Mouse (Mus musculus) myocyte (in vitro differentiated cells): ENCODE results near the gene Med15. TPM values are rescaled to one million over a fixed set of nuclear protein-coding genes. Genes with fewer than 3 reads are reported as not detected.

Experiments used
- H3K27me3 ChIP-seq: one replicate; pipeline ENCODE4 v1.6.1; 2011; ENCODE audit not compliant: control insufficient read depth, insufficient read depth, insufficient read length
- H3K36me3 ChIP-seq: one replicate; pipeline ENCODE4 v1.6.1; 2011; ENCODE audit not compliant: control insufficient read depth, insufficient read depth
- H3K4me2 ChIP-seq: one replicate; pipeline ENCODE4 v1.6.1; 2011; ENCODE audit warnings: low read depth, control low read depth
- H3K4me3 ChIP-seq: one replicate; pipeline ENCODE4 v1.5.1; 2011; ENCODE audit warnings: mild to moderate bottlenecking, control low read depth, moderate library complexity
- H3K79me2 ChIP-seq: one replicate; pipeline ENCODE4 v1.6.1; 2011; ENCODE audit not compliant: control insufficient read depth, insufficient read depth
- H3ac ChIP-seq: one replicate; pipeline ENCODE4 v1.6.1; 2011; ENCODE audit not compliant: control insufficient read depth, insufficient read length
- CEBPB ChIP-seq: IDR thresholded peaks from 2 replicates; pipeline ENCODE4 v1.6.1; 2011; ENCODE audit warnings: mild to moderate bottlenecking, moderate library complexity; ENCODE audit not compliant: poor library complexity, insufficient read depth, severe bottlenecking
- E2F4 ChIP-seq: IDR thresholded peaks from one replicate; pipeline ENCODE4 v1.6.1; 2011; ENCODE audit warnings: mild to moderate bottlenecking, control low read depth, moderate library complexity; ENCODE audit not compliant: insufficient read depth
- MAX ChIP-seq: IDR thresholded peaks from one replicate; pipeline ENCODE4 v1.6.1; 2011; ENCODE audit warnings: low read depth, mild to moderate bottlenecking, control low read depth
- MYOD1 ChIP-seq, 3 experiments: IDR thresholded peaks; one replicate each; pipeline ENCODE4 v1.6.1; 2011; ENCODE audit warnings: control low read depth in 2 of 3, low read depth in 2 of 3, mild to moderate bottlenecking in 2 of 3, moderate library complexity in 1 of 3; ENCODE audit not compliant: insufficient read length in 2 of 3, control insufficient read depth in 1 of 3
- MYOG ChIP-seq, 3 experiments: IDR thresholded peaks; one replicate each; pipeline ENCODE4 v1.6.1; 2011; ENCODE audit warnings: control low read depth in 2 of 3, low read depth in 2 of 3, mild to moderate bottlenecking in 2 of 3; ENCODE audit not compliant: insufficient read length in 2 of 3, control insufficient read depth in 1 of 3, insufficient read depth in 1 of 3
- POLR2A ChIP-seq: IDR thresholded peaks from one replicate; pipeline ENCODE4 v1.6.1; 2011; ENCODE audit warnings: low read depth, mild to moderate bottlenecking, control low read depth, moderate library complexity; ENCODE audit not compliant: insufficient read length
- POLR2AphosphoS2 ChIP-seq: IDR thresholded peaks from one replicate; pipeline ENCODE4 v1.6.1; 2011; ENCODE audit warnings: low read depth, control low read depth; ENCODE audit not compliant: insufficient read length
- REST ChIP-seq: IDR thresholded peaks from one replicate; pipeline ENCODE4 v1.6.1; 2011; ENCODE audit warnings: mild to moderate bottlenecking, control low read depth, moderate library complexity; ENCODE audit not compliant: insufficient read depth, insufficient read length
- SRF ChIP-seq: IDR thresholded peaks from one replicate; pipeline ENCODE4 v1.6.1; 2011; ENCODE audit warnings: low read depth; ENCODE audit not compliant: control insufficient read depth, insufficient read length
- TCF12 ChIP-seq: IDR thresholded peaks from one replicate; pipeline ENCODE4 v1.6.1; 2011; ENCODE audit warnings: mild to moderate bottlenecking, control low read depth; ENCODE audit not compliant: poor library complexity, insufficient read depth, severe bottlenecking
- TCF3 ChIP-seq: IDR thresholded peaks from one replicate; pipeline ENCODE4 v1.6.1; 2011; ENCODE audit warnings: low read depth, control low read depth; ENCODE audit not compliant: insufficient read length
- USF1 ChIP-seq: IDR thresholded peaks from one replicate; pipeline ENCODE4 v1.6.1; 2011; ENCODE audit warnings: low read depth, mild to moderate bottlenecking, control low read depth, moderate library complexity
- polyA plus RNA-seq: library from polyadenylated mRNA; unstranded; fragments of >200 nt; fragmentation: generic; extraction: Trizol; gene quantifications from one replicate; pipeline ENCODE4 v1.2.1, GENCODE M21; 2012; ENCODE audit warnings: missing spikeins

The Med15 gene
- polyA plus RNA-seq, 1 experiment = 42.9 TPM

- no peak for TF ChIP-seq TCF12
- peak; percentile 61 for TF ChIP-seq POLR2A
- peak; percentile 54 for TF ChIP-seq POLR2AphosphoS2
- peak; percentile 19 for TF ChIP-seq E2F4
- no peak for TF ChIP-seq REST
- no peak for TF ChIP-seq MYOD1 (IDR thresholded peaks at IDR 0.05; ENCODE audit: control insufficient read depth in 1 of 3, insufficient read length in 2 of 3, low read depth in 2 of 3)
- peaks cover 47% of the 10 kb centered on the region for H3K79me2 ChIP-seq
Measured at GRCm38 (mm10) chr16:17722461-17723324, 10.0 kb downstream of the Med15 start.

GRCm38 (mm10) chr16:17721822-17722460, 10.8 kb downstream of the Med15 start:
- H3K4me3 ChIP-seq = peak overlapping the region; percentile 71
- H3K27me3 ChIP-seq = no peaks in the 10 kb centered on the region
- peak overlapping the region; percentile 93 for H3K4me2 ChIP-seq
- peaks cover 54% of the 10 kb centered on the region for H3K79me2 ChIP-seq
- TF ChIP-seq MYOG (IDR thresholded peaks at IDR 0.05; ENCODE audit: control insufficient read depth in 1 of 3, insufficient read depth in 1 of 3, insufficient read length in 2 of 3, low read depth in 2 of 3) (no peak), CEBPB (no peak)
- H3ac ChIP-seq = peak overlapping the region; percentile 31
- H3K36me3 ChIP-seq = no peaks in the 10 kb centered on the region

More at GRCm38 (mm10) chr16:17722461-17723324, 10.0 kb downstream of the Med15 start:
- no peaks in the 10 kb centered on the region for H3K36me3 ChIP-seq
- peak overlapping the region; percentile 31 for H3ac ChIP-seq
- peak overlapping the region; percentile 93 for H3K4me2 ChIP-seq
- no peaks in the 10 kb centered on the region for H3K27me3 ChIP-seq
- peak overlapping the region; percentile 71 for H3K4me3 ChIP-seq

DNA sequence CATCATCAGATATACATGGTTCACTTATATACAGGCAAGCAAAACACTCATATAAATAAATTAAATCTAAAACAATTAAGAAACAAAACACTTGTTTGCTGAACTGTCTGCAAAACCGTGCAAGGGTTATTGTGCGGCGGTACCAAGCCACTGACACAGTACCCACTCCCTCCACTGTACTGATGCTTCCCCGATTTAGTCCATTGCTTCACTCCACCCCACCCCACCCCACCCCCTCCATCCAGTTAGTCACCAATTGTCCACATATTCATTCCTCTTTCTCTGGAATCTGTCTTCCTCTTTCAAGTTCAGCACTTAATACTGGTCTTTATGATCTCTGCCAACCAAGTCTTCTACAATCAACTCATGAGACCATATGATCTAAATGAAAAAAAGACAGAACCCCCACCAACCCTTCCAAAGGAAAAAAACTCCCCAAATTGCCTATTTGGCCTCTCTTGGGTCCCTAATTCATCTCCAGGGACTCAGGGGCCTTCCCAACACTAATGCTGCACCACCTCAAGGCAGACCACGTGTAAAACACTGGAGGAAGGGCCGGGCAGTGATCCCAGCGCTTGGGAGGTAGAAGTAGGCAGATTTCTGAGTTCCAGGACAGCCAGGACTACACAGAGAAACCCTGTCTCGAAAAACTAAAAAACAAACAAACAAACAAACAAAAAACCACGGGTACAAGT, 11.4 kb downstream of the Med15 start:
- Histone ChIP-seq H3K79me2 (peaks cover 61% of the 10 kb centered on the region), H3K27me3 (no peaks in the 10 kb centered on the region), H3K4me3 (peak overlapping the region; percentile 71), H3ac (no peak overlapping the region), H3K4me2 (peak overlapping the region; percentile 93), H3K36me3 (no peaks in the 10 kb centered on the region)
- TF ChIP-seq USF1 (no peak), MAX (no peak), MYOD1 (IDR thresholded peaks at IDR 0.05; ENCODE audit: control insufficient read depth in 1 of 3, insufficient read length in 2 of 3, low read depth in 2 of 3) (no peak), TCF3 (no peak), POLR2A (no peak), MYOG (IDR thresholded peaks at IDR 0.05; ENCODE audit: control insufficient read depth in 1 of 3, insufficient read depth in 1 of 3, insufficient read length in 2 of 3, low read depth in 2 of 3) (no peak), TCF12 (no peak), CEBPB (no peak), REST (no peak), SRF (no peak), POLR2AphosphoS2 (no peak), E2F4 (no peak)

- no peaks in the 10 kb centered on the region for H3K36me3 ChIP-seq
- TF ChIP-seq POLR2A (no peak), REST (no peak), SRF (no peak), TCF12 (no peak), USF1 (no peak), E2F4 (no peak), TCF3 (no peak), MAX (no peak)
Measured at GRCm38 (mm10) chr16:17717791-17718190, 14.9 kb downstream of the Med15 start.

GRCm38 (mm10) chr16:17707541-17707940, 25.1 kb downstream of the Med15 start:
- TF ChIP-seq E2F4 = no peak
- no peak for TF ChIP-seq MAX
- TF ChIP-seq TCF3 = no peak
- TF ChIP-seq TCF12 = no peak
- no peak for TF ChIP-seq SRF
- no peak for TF ChIP-seq MYOG (IDR thresholded peaks at IDR 0.05; ENCODE audit: control insufficient read depth in 1 of 3, insufficient read depth in 1 of 3, insufficient read length in 2 of 3, low read depth in 2 of 3)
- TF ChIP-seq MYOD1 (IDR thresholded peaks at IDR 0.05; ENCODE audit: control insufficient read depth in 1 of 3, insufficient read length in 2 of 3, low read depth in 2 of 3) = no peak
- TF ChIP-seq REST = no peak
- TF ChIP-seq POLR2A = no peak
- H3K4me2 ChIP-seq = no peak overlapping the region
- peaks cover 72% of the 10 kb centered on the region for H3K79me2 ChIP-seq
- H3K36me3 ChIP-seq = peaks cover 6% of the 10 kb centered on the region
- H3ac ChIP-seq = no peak overlapping the region
- no peak overlapping the region for H3K4me3 ChIP-seq
- H3K27me3 ChIP-seq = no peaks in the 10 kb centered on the region

More at GRCm38 (mm10) chr16:17717791-17718190, 14.9 kb downstream of the Med15 start:
- Histone ChIP-seq H3K4me2 (no peak overlapping the region), H3K79me2 (peaks cover 96% of the 10 kb centered on the region), H3ac (no peak overlapping the region), H3K27me3 (no peaks in the 10 kb centered on the region), H3K4me3 (no peak overlapping the region)
